Mouse (Mus musculus) erythroblast, embryonic 14.5 days (primary cell): ENCODE measurements around the gene Dab1. TPM values are rescaled to one million over a fixed set of nuclear protein-coding genes. Genes with fewer than 3 reads are reported as not detected.

Experiments used
- H3K27me3 ChIP-seq: 2 replicates; pipeline ENCODE4 v1.6.1; 2012; ENCODE audit warnings: inconsistent platforms; ENCODE audit not compliant: control insufficient read depth
- H3K36me3 ChIP-seq: 2 replicates; pipeline ENCODE4 v1.6.1; 2012; ENCODE audit warnings: mild to moderate bottlenecking, inconsistent platforms; ENCODE audit not compliant: control insufficient read depth
- H3K4me1 ChIP-seq: 2 replicates; pipeline ENCODE4 v1.6.1; 2012; ENCODE audit warnings: inconsistent platforms; ENCODE audit not compliant: control insufficient read depth
- H3K4me3 ChIP-seq: replicated peaks from 2 replicates; pipeline ENCODE3; 2012; ENCODE audit warnings: moderate library complexity, mild to moderate bottlenecking, inconsistent platforms
- H3K9me3 ChIP-seq: 2 replicates; pipeline ENCODE4 v1.6.1; 2012; ENCODE audit warnings: low read length, inconsistent platforms, mixed read lengths; ENCODE audit not compliant: control insufficient read depth
- GATA1 ChIP-seq: IDR thresholded peaks from 2 replicates; pipeline ENCODE4 v1.6.1; 2012; ENCODE audit warnings: low read length, inconsistent platforms, mixed read lengths
- TAL1 ChIP-seq: IDR thresholded peaks from 3 replicates; pipeline ENCODE4 v1.6.1; 2012; ENCODE audit warnings: low read length, inconsistent platforms, mixed read lengths
- polyA plus RNA-seq: library from polyadenylated mRNA; stranded (reverse); fragments of >175 nt; gene quantifications from 2 replicates; pipeline ENCODE4 v1.2.3, GENCODE M21; 2012

Gene Dab1
- polyA plus RNA-seq, 1 experiment = not detected

DNA sequence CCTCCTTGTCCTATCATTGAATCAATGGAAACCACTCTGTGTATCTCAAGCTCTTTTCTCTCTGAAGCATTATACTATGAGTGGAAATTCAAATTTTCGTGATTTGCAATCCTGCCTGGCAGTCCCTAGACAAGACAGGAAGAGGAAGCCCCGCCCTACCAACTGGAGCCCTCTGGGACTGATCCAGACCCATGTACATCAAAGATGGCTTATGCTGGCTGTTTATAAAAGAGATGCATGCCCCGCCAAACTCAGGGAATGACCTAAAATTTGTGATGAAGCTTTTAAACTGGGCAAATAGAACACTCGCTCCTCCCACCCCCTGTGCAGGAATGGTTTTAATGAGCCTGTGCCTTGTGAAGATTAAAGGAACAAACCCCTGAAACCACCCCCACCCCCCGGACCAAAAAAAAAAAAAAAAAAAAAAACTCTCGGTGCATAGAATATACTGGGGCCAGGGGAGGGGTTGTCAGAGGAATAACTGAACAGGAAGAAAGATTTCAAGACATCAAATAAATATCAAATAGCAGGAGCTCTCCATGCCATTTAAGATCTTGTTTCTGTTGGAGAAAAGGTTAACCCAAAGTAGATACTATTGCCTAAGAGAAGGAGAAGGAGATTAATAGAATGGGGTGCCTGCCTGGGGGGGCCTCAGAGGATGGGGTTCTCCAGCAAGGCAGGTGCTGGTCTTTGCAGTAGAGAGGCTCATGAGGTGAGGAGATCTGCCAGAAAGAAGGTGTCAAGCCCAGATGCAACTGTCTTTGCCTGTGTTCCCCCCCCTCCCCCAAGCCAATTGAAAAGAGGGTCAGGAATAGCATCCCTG lies 1024.6 kb downstream of the Dab1 start:
- H3K36me3 ChIP-seq = no peaks in the 10 kb centered on the region
- H3K27me3 ChIP-seq = no peaks in the 10 kb centered on the region
- no peak for TF ChIP-seq TAL1
- no peak for TF ChIP-seq GATA1
- no peak overlapping the region for H3K4me3 ChIP-seq
- H3K9me3 ChIP-seq = peaks cover 36% of the 10 kb centered on the region
- no peaks in the 10 kb centered on the region for H3K4me1 ChIP-seq

GRCm38 (mm10) chr4:104644357-104644630 lies 1025.1 kb downstream of the Dab1 start:
- TF ChIP-seq TAL1 = no peak
- TF ChIP-seq GATA1 = no peak
- peaks cover 36% of the 10 kb centered on the region for H3K9me3 ChIP-seq
- no peaks in the 10 kb centered on the region for H3K4me1 ChIP-seq
- H3K4me3 ChIP-seq = no peak overlapping the region
- H3K36me3 ChIP-seq = no peaks in the 10 kb centered on the region
- H3K27me3 ChIP-seq = no peaks in the 10 kb centered on the region

DNA sequence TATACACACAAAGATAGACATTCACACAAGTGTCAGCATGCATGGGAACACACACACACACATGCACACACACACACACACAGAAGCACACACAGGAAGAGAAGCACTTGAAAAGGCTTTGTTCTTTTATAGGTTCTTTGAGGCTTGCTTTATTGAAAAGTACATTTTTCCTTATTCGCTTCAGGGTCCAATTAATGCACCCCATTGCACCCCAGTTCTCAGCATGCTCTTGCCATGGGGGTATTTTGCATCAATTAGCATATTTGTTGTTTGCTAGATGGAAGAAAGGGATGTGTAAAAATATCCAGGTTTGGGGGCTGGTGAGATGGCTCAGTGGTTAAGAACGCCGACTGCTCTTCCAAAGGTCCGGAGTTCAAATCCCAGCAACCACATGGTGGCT lies 1025.7 kb downstream of the Dab1 start:
- H3K4me1 ChIP-seq = no peaks in the 10 kb centered on the region
- H3K36me3 ChIP-seq = no peaks in the 10 kb centered on the region
- TF ChIP-seq TAL1 (no peak), GATA1 (no peak)
- H3K9me3 ChIP-seq = peaks cover 32% of the 10 kb centered on the region
- no peak overlapping the region for H3K4me3 ChIP-seq
- H3K27me3 ChIP-seq = no peaks in the 10 kb centered on the region

GRCm38 (mm10) chr4:104651761-104652160 lies 1032.6 kb downstream of the Dab1 start:
- no peaks in the 10 kb centered on the region for H3K4me1 ChIP-seq
- no peak overlapping the region for H3K4me3 ChIP-seq
- no peaks in the 10 kb centered on the region for H3K36me3 ChIP-seq
- TF ChIP-seq GATA1 = no peak
- no peak for TF ChIP-seq TAL1
- peaks cover 7% of the 10 kb centered on the region; the same call in 1 of the 2 replicates for H3K9me3 ChIP-seq
- H3K27me3 ChIP-seq = no peaks in the 10 kb centered on the region

DNA sequence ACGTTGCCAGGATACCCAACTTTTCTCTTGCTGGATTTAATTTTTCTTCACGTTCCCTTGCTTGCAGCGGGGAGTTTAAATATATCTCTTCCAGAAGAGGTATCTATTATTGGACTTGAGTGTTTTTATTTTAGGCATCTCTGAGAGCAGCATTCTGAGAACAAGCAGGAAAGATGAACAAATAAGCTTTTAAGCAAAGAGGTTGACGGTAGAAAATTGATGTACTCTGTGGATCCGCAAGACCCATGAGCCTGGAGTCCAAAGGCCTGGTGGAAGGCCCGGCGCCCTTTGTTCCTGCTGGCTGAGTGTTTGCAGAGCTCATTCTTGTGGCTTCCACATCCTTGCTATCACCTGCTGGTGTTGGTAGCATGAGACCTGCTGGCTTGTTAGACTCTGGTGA lies 1037.6 kb downstream of the Dab1 start:
- no peaks in the 10 kb centered on the region for H3K36me3 ChIP-seq
- no peaks in the 10 kb centered on the region for H3K27me3 ChIP-seq
- peaks cover 6% of the 10 kb centered on the region; the same call in 1 of the 2 replicates for H3K9me3 ChIP-seq
- no peak for TF ChIP-seq GATA1
- TF ChIP-seq TAL1 = no peak
- no peaks in the 10 kb centered on the region for H3K4me1 ChIP-seq
- no peak overlapping the region for H3K4me3 ChIP-seq

GRCm38 (mm10) chr4:104662841-104663614 lies 1043.9 kb downstream of the Dab1 start:
- H3K4me1 ChIP-seq = no peaks in the 10 kb centered on the region
- H3K9me3 ChIP-seq = peaks cover 4% of the 10 kb centered on the region; the same call in 1 of the 2 replicates
- TF ChIP-seq GATA1 (no peak), TAL1 (no peak)

GRCm38 (mm10) chr4:104665553-104665952 lies 1046.4 kb downstream of the Dab1 start:
- no peaks in the 10 kb centered on the region for H3K4me1 ChIP-seq
- H3K36me3 ChIP-seq = no peaks in the 10 kb centered on the region
- H3K9me3 ChIP-seq = no peaks in the 10 kb centered on the region
- TF ChIP-seq GATA1 = no peak
- no peak for TF ChIP-seq TAL1
- H3K4me3 ChIP-seq = no peak overlapping the region
- H3K27me3 ChIP-seq = no peaks in the 10 kb centered on the region

More at GRCm38 (mm10) chr4:104662841-104663614, 1043.9 kb downstream of the Dab1 start:
- Histone ChIP-seq H3K27me3 (no peaks in the 10 kb centered on the region), H3K36me3 (no peaks in the 10 kb centered on the region), H3K4me3 (no peak overlapping the region)

- TF ChIP-seq TAL1 (no peak), GATA1 (no peak)
- Histone ChIP-seq H3K27me3 (no peaks in the 10 kb centered on the region), H3K36me3 (no peaks in the 10 kb centered on the region), H3K4me1 (no peaks in the 10 kb centered on the region), H3K4me3 (no peak overlapping the region), H3K9me3 (no peaks in the 10 kb centered on the region)
These were observed 1047.8 kb downstream of the Dab1 start for GRCm38 (mm10) chr4:104666831-104667551.

- no peaks in the 10 kb centered on the region for H3K36me3 ChIP-seq
- no peaks in the 10 kb centered on the region for H3K9me3 ChIP-seq
- no peak for TF ChIP-seq TAL1
- no peak for TF ChIP-seq GATA1
- H3K27me3 ChIP-seq = no peaks in the 10 kb centered on the region
- no peak overlapping the region for H3K4me3 ChIP-seq
- H3K4me1 ChIP-seq = no peaks in the 10 kb centered on the region
These were observed 1048.9 kb downstream of the Dab1 start for GRCm38 (mm10) chr4:104668061-104668460.
